Mouse (Mus musculus) myocyte (in vitro differentiated cells): Measurements from ENCODE around the gene Odf3l2.

ENCODE experiments used
- CEBPB ChIP-seq: IDR thresholded peaks from 2 replicates; pipeline ENCODE4 v1.6.1; 2011; ENCODE audit warnings: mild to moderate bottlenecking, moderate library complexity; ENCODE audit not compliant: poor library complexity, insufficient read depth, severe bottlenecking
- E2F4 ChIP-seq: IDR thresholded peaks from one replicate; pipeline ENCODE4 v1.6.1; 2011; ENCODE audit warnings: mild to moderate bottlenecking, control low read depth, moderate library complexity; ENCODE audit not compliant: insufficient read depth
- MAX ChIP-seq: IDR thresholded peaks from one replicate; pipeline ENCODE4 v1.6.1; 2011; ENCODE audit warnings: low read depth, mild to moderate bottlenecking, control low read depth
- MYOD1 ChIP-seq, 3 experiments: IDR thresholded peaks; one replicate each; pipeline ENCODE4 v1.6.1; 2011; ENCODE audit warnings: control low read depth in 2 of 3, low read depth in 2 of 3, mild to moderate bottlenecking in 2 of 3, moderate library complexity in 1 of 3; ENCODE audit not compliant: insufficient read length in 2 of 3, control insufficient read depth in 1 of 3
- MYOG ChIP-seq, 3 experiments: IDR thresholded peaks; one replicate each; pipeline ENCODE4 v1.6.1; 2011; ENCODE audit warnings: control low read depth in 2 of 3, low read depth in 2 of 3, mild to moderate bottlenecking in 2 of 3; ENCODE audit not compliant: insufficient read length in 2 of 3, control insufficient read depth in 1 of 3, insufficient read depth in 1 of 3
- POLR2A ChIP-seq: IDR thresholded peaks from one replicate; pipeline ENCODE4 v1.6.1; 2011; ENCODE audit warnings: low read depth, mild to moderate bottlenecking, control low read depth, moderate library complexity; ENCODE audit not compliant: insufficient read length
- POLR2AphosphoS2 ChIP-seq: IDR thresholded peaks from one replicate; pipeline ENCODE4 v1.6.1; 2011; ENCODE audit warnings: low read depth, control low read depth; ENCODE audit not compliant: insufficient read length
- TCF12 ChIP-seq: IDR thresholded peaks from one replicate; pipeline ENCODE4 v1.6.1; 2011; ENCODE audit warnings: mild to moderate bottlenecking, control low read depth; ENCODE audit not compliant: poor library complexity, insufficient read depth, severe bottlenecking
- USF1 ChIP-seq: IDR thresholded peaks from one replicate; pipeline ENCODE4 v1.6.1; 2011; ENCODE audit warnings: low read depth, mild to moderate bottlenecking, control low read depth, moderate library complexity

GRCm38 (mm10) chr10:79681591-79682245 lies 36.2 kb upstream of the Odf3l2 start, which contains the start of gene Cdc34:
- TF ChIP-seq POLR2AphosphoS2 = peak; percentile 74
- no peak for TF ChIP-seq USF1
- TF ChIP-seq TCF12 = no peak
- no peak for TF ChIP-seq MAX
- TF ChIP-seq MYOD1 (IDR thresholded peaks at IDR 0.05; ENCODE audit: control insufficient read depth in 1 of 3, insufficient read length in 2 of 3, low read depth in 2 of 3) = peak in 2 of 3 experiments; percentile 36 to 73
- peak; percentile 86 for TF ChIP-seq POLR2A
- peak in 2 of 3 experiments; percentile 47 to 78 for TF ChIP-seq MYOG (IDR thresholded peaks at IDR 0.05; ENCODE audit: control insufficient read depth in 1 of 3, insufficient read depth in 1 of 3, insufficient read length in 2 of 3, low read depth in 2 of 3)
- no peak for TF ChIP-seq CEBPB
- TF ChIP-seq E2F4 = no peak
